Mouse (Mus musculus) lung, postnatal 25 days (tissue): Measurements from ENCODE around the gene Secisbp2l.

Experiments
- DNase-seq: peaks from one replicate; pipeline ENCODE4 v3.0.0; 2022; ENCODE audit warnings: low spot score

Gene Secisbp2l

GRCm38 (mm10) chr2:125782719-125783109 is at the start of gene Secisbp2l:
TSS of gene Secisbp2l (minus strand) at chr2:125782870.
- peak; percentile 95 for DNase-seq

- no peak for DNase-seq
Observed at GRCm38 (mm10) chr2:125829924-125830323, 47.3 kb upstream of the Secisbp2l start.

- peak; percentile 3 for DNase-seq
Observed at GRCm38 (mm10) chr2:125827898-125828297, 45.2 kb upstream of the Secisbp2l start.

- DNase-seq: peak; percentile 32
Observed at GRCm38 (mm10) chr2:125826201-125826600, 43.5 kb upstream of the Secisbp2l start.

- DNase-seq: no peak
Observed at GRCm38 (mm10) chr2:125820397-125820796, 37.7 kb upstream of the Secisbp2l start.

GRCm38 (mm10) chr2:125813972-125814595 is 31.4 kb upstream of the Secisbp2l start:
- no peak for DNase-seq

GRCm38 (mm10) chr2:125811332-125811731 is 28.7 kb upstream of the Secisbp2l start:
- DNase-seq: no peak

GRCm38 (mm10) chr2:125809551-125809950 is 26.9 kb upstream of the Secisbp2l start:
- no peak for DNase-seq

- DNase-seq: no peak
Observed at GRCm38 (mm10) chr2:125805826-125806225, 23.2 kb upstream of the Secisbp2l start.

- no peak for DNase-seq
Observed at GRCm38 (mm10) chr2:125801947-125802346, 19.3 kb upstream of the Secisbp2l start.

- peak; percentile 84 for DNase-seq
Observed at GRCm38 (mm10) chr2:125801038-125801437, 18.4 kb upstream of the Secisbp2l start.

GRCm38 (mm10) chr2:125800428-125800827 is 17.8 kb upstream of the Secisbp2l start:
- DNase-seq: no peak

GRCm38 (mm10) chr2:125797872-125798271 is 15.2 kb upstream of the Secisbp2l start:
- DNase-seq: no peak

GRCm38 (mm10) chr2:125795118-125795517 is 12.4 kb upstream of the Secisbp2l start:
- DNase-seq: no peak

GRCm38 (mm10) chr2:125794166-125794565 is 11.5 kb upstream of the Secisbp2l start:
- no peak for DNase-seq

GRCm38 (mm10) chr2:125792879-125793261 is 10.2 kb upstream of the Secisbp2l start:
- DNase-seq: peak; percentile 51

GRCm38 (mm10) chr2:125792144-125792878 is 9.6 kb upstream of the Secisbp2l start:
- DNase-seq: peak; percentile 87

GRCm38 (mm10) chr2:125791485-125791885 is 8.8 kb upstream of the Secisbp2l start:
- no peak for DNase-seq

GRCm38 (mm10) chr2:125790242-125790641 is 7.6 kb upstream of the Secisbp2l start:
- DNase-seq: no peak

- DNase-seq: no peak
Observed at GRCm38 (mm10) chr2:125789265-125789664, 6.6 kb upstream of the Secisbp2l start.

- DNase-seq: no peak
Observed at GRCm38 (mm10) chr2:125788785-125789184, 6.1 kb upstream of the Secisbp2l start.

GRCm38 (mm10) chr2:125788351-125788750 is 5.7 kb upstream of the Secisbp2l start:
- DNase-seq: no peak

GRCm38 (mm10) chr2:125785021-125785420 is 2.4 kb upstream of the Secisbp2l start:
- DNase-seq: no peak

GRCm38 (mm10) chr2:125784392-125784791 is 1.7 kb upstream of the Secisbp2l start:
- DNase-seq: no peak
